Mouse (Mus musculus) liver, embryonic 14.5 days (tissue): ENCODE measurements around the gene Zfp422. TPM values are rescaled to one million over a fixed set of nuclear protein-coding genes. Genes with fewer than 3 reads are reported as not detected.

Experiments
- ATAC-seq: fragments of 200-750 bp; cut with Nextera tagmentation; 2 replicates; pipeline ENCODE4 v1.8.0; 2017; ENCODE audit warnings: moderate number of reproducible peaks, mild to moderate bottlenecking, moderate library complexity; ENCODE audit not compliant: insufficient read depth
- DNase-seq, 3 experiments: peaks; one replicate each; pipeline ENCODE4 v3.0.0-alpha.2; 2012 to 2013; ENCODE audit warnings: low read depth in 3 of 3, low spot score in 3 of 3
- H3K27ac ChIP-seq: fragments of 300-500 bp; sonication (generic); 2 replicates; pipeline ENCODE4 v1.5.1; 2014; ENCODE audit warnings: moderate library complexity, mild to moderate bottlenecking, control low read depth, inconsistent platforms
- H3K27me3 ChIP-seq: fragments of 300-500 bp; sonication (generic); 2 replicates; pipeline ENCODE4 v1.6.1; 2014; ENCODE audit warnings: mild to moderate bottlenecking, low read length, moderate library complexity; ENCODE audit not compliant: control insufficient read depth, insufficient read depth
- H3K36me3 ChIP-seq: fragments of 300-500 bp; sonication (generic); replicated peaks from 2 replicates; pipeline ENCODE4 v1.6.1; 2014; ENCODE audit warnings: low read depth; ENCODE audit not compliant: control insufficient read depth, insufficient read depth
- H3K4me1 ChIP-seq, 2 experiments: fragments of 200-500 bp in 1 of 2; fragments of 300-500 bp in 1 of 2; sonication (generic) in 1 of 2; replicated peaks; 2 replicates each; pipeline ENCODE4 v1.6.1; 2012 to 2014; ENCODE audit warnings: antibody characterized with exemption in 1 of 2, inconsistent platforms in 1 of 2, low read length in 1 of 2; ENCODE audit not compliant: control insufficient read depth in 2 of 2, insufficient read depth in 2 of 2
- H3K4me2 ChIP-seq: fragments of 300-500 bp; sonication (generic); 2 replicates; pipeline ENCODE4 v1.6.1; 2014; ENCODE audit warnings: low read depth, mild to moderate bottlenecking, control low read depth, moderate library complexity
- H3K4me3 ChIP-seq, 2 experiments: fragments of 200-500 bp in 1 of 2; fragments of 300-500 bp in 1 of 2; sonication (generic) in 1 of 2; 2 replicates each; pipeline ENCODE4 v1.5.1; 2012 to 2014; ENCODE audit warnings: low read depth in 2 of 2, low read length in 2 of 2, mild to moderate bottlenecking in 2 of 2, control low read depth in 1 of 2, inconsistent platforms in 1 of 2, moderate library complexity in 1 of 2; ENCODE audit not compliant: insufficient read depth in 1 of 2
- H3K9ac ChIP-seq: fragments of 300-500 bp; sonication (generic); replicated peaks from 2 replicates; pipeline ENCODE4 v1.6.1; 2014; ENCODE audit warnings: mild to moderate bottlenecking, control low read depth, moderate library complexity
- H3K9me3 ChIP-seq: fragments of 300-500 bp; sonication (generic); 2 replicates; pipeline ENCODE4 v1.6.1; 2016; ENCODE audit warnings: low read length, mixed read lengths; ENCODE audit not compliant: control insufficient read depth
- CTCF ChIP-seq: IDR thresholded peaks from 2 replicates; pipeline ENCODE4 v1.5.1; 2016; ENCODE audit warnings: antibody characterized with exemption, low read depth, control low read depth
- EP300 ChIP-seq: IDR thresholded peaks from 2 replicates; pipeline ENCODE4 v1.6.1; 2016; ENCODE audit warnings: antibody characterized with exemption, low read depth
- WGBS: fragments of 180-500 bp; shearing (Covaris S2); extraction: QIAGEN DNeasy Blood & Tissue Kit; methylation state at CpG from one replicate; pipeline ENCODE4 v1.1.7; 2014; ENCODE audit not compliant: insufficient replicate concordance; 5-methylcytosine and 5-hydroxymethylcytosine counted together
- polyA plus RNA-seq, 2 experiments: library from polyadenylated mRNA; depleted of rRNA in 1 of 2; stranded (reverse) in 1 of 2; unstranded in 1 of 2; fragments of >200 nt; fragmentation: Nextera tagmentation in 1 of 2; extraction: Ambion mirVana in 1 of 2; gene quantifications; 2 replicates each; pipeline versions ENCODE4 v1.2.1 to v1.2.3; 2012 to 2014

Zfp422 gene
- polyA plus RNA-seq, 2 experiments = 10.9 to 21.2 TPM

DNA sequence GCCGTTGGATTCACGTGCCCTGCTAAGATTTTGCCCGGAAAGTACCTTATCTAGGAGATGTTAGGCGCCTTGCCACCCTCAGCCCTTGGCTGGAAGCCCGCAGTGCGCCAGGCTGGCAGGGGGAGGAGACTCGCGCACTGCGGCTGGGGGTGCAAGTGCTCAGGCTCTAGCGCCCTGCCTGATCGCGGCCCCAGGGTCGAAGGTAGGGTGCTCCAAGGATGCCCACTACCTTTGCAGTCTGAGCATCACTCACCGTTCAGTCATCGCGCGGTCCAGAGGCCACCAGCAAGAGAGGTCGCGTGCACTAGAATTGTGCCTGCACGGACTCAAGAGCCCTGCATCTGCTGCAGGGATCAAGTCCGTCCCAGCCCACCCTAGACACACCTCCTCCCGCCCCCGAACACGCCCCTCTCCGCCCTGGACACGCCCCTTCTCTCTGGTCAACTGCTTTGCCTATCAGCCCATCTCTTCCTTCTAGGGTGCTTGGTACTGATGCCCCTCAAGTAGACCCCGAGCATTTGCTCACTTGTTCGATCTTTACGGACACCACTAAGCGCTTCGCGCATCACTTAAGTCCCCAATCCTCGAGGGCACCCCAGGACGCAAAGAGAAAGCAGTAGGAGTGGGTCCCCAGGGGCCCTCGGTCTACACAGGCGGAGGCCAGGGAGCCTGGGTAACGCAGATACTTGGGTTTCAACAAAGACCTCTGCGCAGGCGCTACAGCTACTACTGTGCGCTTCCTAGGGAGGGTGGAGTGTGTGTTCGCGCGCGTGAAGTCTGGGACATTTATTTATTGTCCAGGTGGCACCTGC lies 44.9 kb upstream of the Zfp422 start, which contains the start of gene Rassf4:
Gene Rassf4, minus strand, starts transcription at position 482 of the 812 bp plus-strand sequence.
- no peak within 1 kb of the TSS for H3K9ac ChIP-seq
- TF ChIP-seq CTCF (no peak), EP300 (no peak)
- H3K4me3 ChIP-seq = peak within 1 kb of the TSS; percentile 48 to 53
- no peaks in the 10 kb centered on the region for H3K27me3 ChIP-seq
- H3K9me3 ChIP-seq = no peaks in the 10 kb centered on the region
- peak within 1 kb of the TSS; percentile 71 for H3K4me2 ChIP-seq
- H3K27ac ChIP-seq = no peak within 1 kb of the TSS
- peaks cover 0 to 18% of the 10 kb centered on the region in 2 experiments; a peak in 2 of 4 replicates for H3K4me1 ChIP-seq
- WGBS = under 1% methylated on average over 44 of the region's 44 CpGs
- DNase-seq = peak in 2 of 3 experiments; percentile 42 to 45
- no peaks in the 10 kb centered on the region for H3K36me3 ChIP-seq
- peak; percentile 91 for ATAC-seq

DNA sequence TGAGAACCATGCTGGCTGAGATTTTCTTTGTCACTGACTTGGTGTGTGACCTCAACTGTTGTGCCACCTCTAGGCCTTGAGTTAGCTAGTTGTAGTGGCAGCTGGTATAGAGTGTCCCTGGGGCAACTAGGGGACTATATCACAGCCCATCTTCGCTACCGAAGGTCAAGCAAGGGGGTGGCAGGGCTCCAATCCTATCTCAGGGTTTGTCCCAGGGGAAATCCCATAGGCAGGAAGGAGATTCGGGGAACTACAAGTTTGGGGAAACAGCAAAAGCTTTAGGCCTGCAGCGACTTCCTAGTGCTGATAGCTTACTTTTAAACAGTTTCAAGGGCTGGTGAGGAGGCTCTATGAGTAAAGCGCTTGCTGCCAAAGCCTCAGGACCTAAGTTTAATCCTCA lies 43.5 kb upstream of the Zfp422 start:
- Histone ChIP-seq H3K4me2 (no peak overlapping the region), H3K27me3 (no peaks in the 10 kb centered on the region), H3K9me3 (no peaks in the 10 kb centered on the region), H3K4me3 (no peak overlapping the region), H3K4me1 (peaks cover 0 to 18% of the 10 kb centered on the region in 2 experiments; a peak in 2 of 4 replicates), H3K36me3 (no peaks in the 10 kb centered on the region), H3K27ac (no peak overlapping the region), H3K9ac (no peak overlapping the region)
- no peak for DNase-seq
- TF ChIP-seq CTCF (no peak), EP300 (no peak)
- 67% methylated on average over 5 of the region's 5 CpGs for WGBS
- ATAC-seq = no peak

DNA sequence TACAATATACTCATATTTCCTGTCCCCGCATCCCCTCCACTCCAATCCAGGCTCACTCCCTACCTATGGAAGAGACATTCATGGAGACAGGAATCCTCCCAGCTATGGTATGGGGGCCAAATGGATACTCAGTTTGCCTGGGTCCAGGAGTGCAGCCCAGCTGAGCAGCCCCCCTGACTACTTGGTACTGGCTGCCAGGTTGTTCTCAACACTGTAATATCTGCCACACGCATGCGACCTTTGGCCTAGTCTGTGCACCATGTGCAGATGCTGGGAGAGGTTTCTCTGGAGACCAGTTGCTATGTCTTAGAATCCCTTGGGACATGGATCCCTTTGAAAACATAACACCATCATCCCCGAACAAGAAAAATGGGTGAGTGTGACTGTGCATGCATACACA lies 43.0 kb upstream of the Zfp422 start:
- ATAC-seq = no peak

DNA sequence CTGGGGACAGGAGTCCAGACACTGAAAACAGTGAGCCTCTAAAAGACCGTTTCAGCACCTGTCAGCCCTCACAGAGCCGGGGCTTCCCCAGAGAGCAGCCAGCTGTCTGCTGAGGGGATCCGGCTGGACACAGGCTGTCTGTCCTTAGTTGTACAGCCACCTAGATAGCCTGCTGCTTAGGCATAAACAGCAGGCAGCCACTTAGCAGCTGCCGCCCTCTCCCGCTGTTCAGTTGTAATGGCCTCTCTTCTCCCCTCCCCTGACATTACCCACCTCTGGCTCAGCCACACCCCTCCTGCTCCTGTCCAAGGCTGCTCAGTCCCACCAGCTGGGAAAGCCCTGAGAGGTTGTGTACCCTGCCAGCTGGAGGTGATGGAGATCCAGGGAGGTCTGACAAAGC lies 42.2 kb upstream of the Zfp422 start:
- H3K27ac ChIP-seq = no peak overlapping the region
- no peak for TF ChIP-seq CTCF
- no peak for TF ChIP-seq EP300

More for the DNA sequence above, 43.0 kb upstream of the Zfp422 start:
- Histone ChIP-seq H3K27ac (no peak overlapping the region), H3K36me3 (no peaks in the 10 kb centered on the region), H3K4me1 (peaks cover 0 to 16% of the 10 kb centered on the region in 2 experiments; a peak in 2 of 4 replicates), H3K9me3 (no peaks in the 10 kb centered on the region), H3K4me2 (no peak overlapping the region), H3K9ac (no peak overlapping the region), H3K27me3 (no peaks in the 10 kb centered on the region), H3K4me3 (no peak overlapping the region)
- TF ChIP-seq CTCF = no peak
- TF ChIP-seq EP300 = no peak
- no peak for DNase-seq
- WGBS = 75% methylated on average over 4 of the region's 4 CpGs

DNA sequence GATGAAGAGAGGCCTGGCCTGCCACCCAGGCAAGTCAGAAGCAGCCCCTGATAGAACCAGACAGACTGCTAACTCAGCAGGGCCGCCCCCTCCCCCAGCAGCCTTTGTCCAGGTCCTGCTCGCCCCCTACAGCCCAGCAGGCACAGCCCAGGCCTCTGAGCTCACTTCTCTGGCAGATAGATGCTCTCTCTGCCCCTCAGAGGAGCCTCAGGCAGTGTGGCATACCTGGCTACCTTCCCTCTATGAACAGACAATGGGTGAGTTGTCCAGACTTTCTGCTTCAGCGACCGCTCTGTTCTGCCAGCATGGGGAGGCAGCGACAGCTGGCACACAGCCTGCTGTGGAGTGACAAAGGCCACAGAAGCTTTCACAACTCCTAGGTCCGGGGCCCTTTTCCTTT lies 41.3 kb upstream of the Zfp422 start:
- no peak overlapping the region for H3K27ac ChIP-seq
- H3K9me3 ChIP-seq = no peaks in the 10 kb centered on the region
- H3K4me1 ChIP-seq = peaks cover 0 to 10% of the 10 kb centered on the region in 2 experiments; a peak in 2 of 4 replicates
- no peak overlapping the region for H3K4me3 ChIP-seq
- H3K4me2 ChIP-seq = no peak overlapping the region
- H3K27me3 ChIP-seq = no peaks in the 10 kb centered on the region
- H3K36me3 ChIP-seq = no peaks in the 10 kb centered on the region
- WGBS = 58% methylated on average over 6 of the region's 6 CpGs
- DNase-seq (no peak), ATAC-seq (no peak)
- H3K9ac ChIP-seq = no peak overlapping the region
- no peak for TF ChIP-seq CTCF
- no peak for TF ChIP-seq EP300

More for the DNA sequence above, 42.2 kb upstream of the Zfp422 start:
- Histone ChIP-seq H3K9ac (no peak overlapping the region), H3K9me3 (no peaks in the 10 kb centered on the region), H3K36me3 (no peaks in the 10 kb centered on the region), H3K4me1 (peaks cover 0 to 11% of the 10 kb centered on the region in 2 experiments; a peak in 2 of 4 replicates), H3K27me3 (no peaks in the 10 kb centered on the region), H3K4me3 (no peak overlapping the region), H3K4me2 (no peak overlapping the region)
- ATAC-seq (no peak), DNase-seq (no peak)
- 60% methylated on average over 5 of the region's 5 CpGs for WGBS
